Mouse (Mus musculus) embryonic fibroblast, embryonic 13.5 days (primary cell): ENCODE measurements around the gene Rpn2. TPM values are rescaled to one million over a fixed set of nuclear protein-coding genes. Genes with fewer than 3 reads are reported as not detected.

Experiments
- H3K27ac ChIP-seq: 2 replicates; pipeline ENCODE4 v1.5.1; 2012; ENCODE audit warnings: low read length, control low read depth, inconsistent platforms; ENCODE audit not compliant: insufficient read depth
- H3K4me1 ChIP-seq: 2 replicates; pipeline ENCODE4 v1.6.1; 2011; ENCODE audit warnings: low read length; ENCODE audit not compliant: control insufficient read depth, insufficient read depth
- H3K4me3 ChIP-seq: 2 replicates; pipeline ENCODE4 v1.5.1; 2011; ENCODE audit warnings: mild to moderate bottlenecking, control low read depth, low read length; ENCODE audit not compliant: insufficient read depth
- CTCF ChIP-seq: IDR thresholded peaks from 2 replicates; pipeline ENCODE4 v1.5.1; 2011; ENCODE audit warnings: mild to moderate bottlenecking, control low read depth, low read length, moderate library complexity, borderline replicate concordance; ENCODE audit not compliant: insufficient read depth
- POLR2A ChIP-seq: IDR thresholded peaks from 2 replicates; pipeline ENCODE4 v1.6.1; 2011; ENCODE audit warnings: low read depth, mild to moderate bottlenecking, control low read depth, low read length, moderate library complexity
- polyA plus RNA-seq: library from polyadenylated mRNA; stranded (reverse); fragments of >200 nt; gene quantifications from 2 replicates; pipeline ENCODE4 v1.2.4, GENCODE M21; 2011; ENCODE audit warnings: low read depth; ENCODE audit not compliant: missing spikeins, insufficient read length

The Rpn2 gene
- polyA plus RNA-seq, 1 experiment, result 394 TPM

- TF ChIP-seq CTCF (no peak), POLR2A (no peak)
- H3K4me1 ChIP-seq, result peaks cover 2% of the 10 kb centered on the region; the same call in 1 of the 2 replicates
- no peak overlapping the region for H3K27ac ChIP-seq
- H3K4me3 ChIP-seq, result no peak overlapping the region
Observed at GRCm38 (mm10) chr2:157342328-157342926, 63.6 kb downstream of the Rpn2 start.

- Histone ChIP-seq H3K27ac (no peak overlapping the region), H3K4me1 (peaks cover 2% of the 10 kb centered on the region; the same call in 1 of the 2 replicates), H3K4me3 (no peak overlapping the region)
- TF ChIP-seq POLR2A, result no peak
- TF ChIP-seq CTCF, result no peak
Observed at GRCm38 (mm10) chr2:157343337-157343736, 64.5 kb downstream of the Rpn2 start.

GRCm38 (mm10) chr2:157347361-157348159 lies 68.7 kb downstream of the Rpn2 start, which contains the start of gene Ghrh:
Gene Ghrh (minus strand): TSS chr2:157347506.
- Histone ChIP-seq H3K4me3 (no peak within 1 kb of the TSS), H3K27ac (no peak within 1 kb of the TSS), H3K4me1 (no peaks in the 10 kb centered on the region)
- TF ChIP-seq CTCF (no peak), POLR2A (no peak)

- no peak overlapping the region for H3K4me3 ChIP-seq
- no peaks in the 10 kb centered on the region for H3K4me1 ChIP-seq
- TF ChIP-seq POLR2A (no peak), CTCF (no peak)
- H3K27ac ChIP-seq, result no peak overlapping the region
Observed at GRCm38 (mm10) chr2:157349121-157349778, 70.4 kb downstream of the Rpn2 start.

- TF ChIP-seq POLR2A (no peak), CTCF (no peak)
- H3K27ac ChIP-seq, result no peak overlapping the region
- no peak overlapping the region for H3K4me3 ChIP-seq
- H3K4me1 ChIP-seq, result no peaks in the 10 kb centered on the region
Observed at GRCm38 (mm10) chr2:157353183-157353582, 74.4 kb downstream of the Rpn2 start.

GRCm38 (mm10) chr2:157354106-157354505 lies 75.3 kb downstream of the Rpn2 start:
- H3K4me1 ChIP-seq, result no peaks in the 10 kb centered on the region
- TF ChIP-seq CTCF, result no peak
- no peak for TF ChIP-seq POLR2A
- H3K27ac ChIP-seq, result no peak overlapping the region
- H3K4me3 ChIP-seq, result no peak overlapping the region

- Histone ChIP-seq H3K27ac (no peak overlapping the region), H3K4me3 (no peak overlapping the region), H3K4me1 (no peaks in the 10 kb centered on the region)
- TF ChIP-seq POLR2A (no peak), CTCF (no peak)
Observed at GRCm38 (mm10) chr2:157360028-157360427, 81.2 kb downstream of the Rpn2 start.

GRCm38 (mm10) chr2:157363031-157363430 lies 84.2 kb downstream of the Rpn2 start:
- no peaks in the 10 kb centered on the region for H3K4me1 ChIP-seq
- TF ChIP-seq POLR2A (no peak), CTCF (no peak)
- no peak overlapping the region for H3K27ac ChIP-seq
- H3K4me3 ChIP-seq, result no peak overlapping the region

- no peak overlapping the region for H3K27ac ChIP-seq
- no peaks in the 10 kb centered on the region for H3K4me1 ChIP-seq
- TF ChIP-seq CTCF, result no peak
- no peak for TF ChIP-seq POLR2A
- H3K4me3 ChIP-seq, result no peak overlapping the region
Observed at GRCm38 (mm10) chr2:157366762-157367161, 87.9 kb downstream of the Rpn2 start.
